Mouse (Mus musculus) kidney, postnatal 14 days (tissue): Measurements from ENCODE around the gene Pitpna.

Source experiments
- DNase-seq: peaks from one replicate; pipeline ENCODE4 v3.0.0; 2022; ENCODE audit warnings: mixed read lengths

Gene Pitpna

DNA sequence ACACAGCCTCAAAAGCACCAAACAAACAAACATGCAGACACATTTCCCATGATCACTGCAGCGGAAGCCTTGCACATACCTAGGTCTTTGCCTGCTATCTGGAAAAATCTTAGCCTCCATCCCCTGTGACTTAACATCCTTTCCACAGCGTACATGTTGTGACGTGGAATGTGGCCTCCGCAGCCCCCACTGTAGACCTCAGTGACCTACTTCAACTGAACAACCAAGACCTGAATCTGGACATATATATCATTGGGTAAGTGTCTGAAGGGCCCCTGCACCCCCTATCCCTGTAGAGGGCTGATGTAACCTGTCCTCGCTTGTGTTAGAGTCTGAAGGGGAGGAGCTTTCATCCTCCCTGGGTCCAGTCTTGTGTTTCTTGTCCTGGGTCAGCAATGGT lies 45.0 kb downstream of the Pitpna start:
- DNase-seq: no peak

DNA sequence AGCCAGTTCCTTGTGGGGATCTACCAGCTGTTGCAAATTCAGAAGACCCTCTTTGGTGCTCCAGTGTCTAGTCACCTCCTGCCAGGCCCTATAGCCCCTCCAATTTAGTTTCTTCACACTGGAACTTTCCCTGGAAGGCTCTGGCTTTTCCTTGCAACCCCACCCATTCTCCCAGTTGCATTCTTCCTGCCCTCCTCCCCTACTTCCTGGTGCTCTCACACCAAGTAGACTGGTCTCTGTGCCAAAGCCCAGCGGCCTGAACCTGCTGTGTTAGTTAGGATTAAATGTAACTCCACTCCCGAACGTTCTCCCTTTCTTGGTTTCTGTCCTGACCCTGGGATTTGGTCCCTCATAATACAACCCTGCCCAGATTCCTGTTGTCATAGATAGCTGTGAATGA lies 46.9 kb downstream of the Pitpna start:
- peak; percentile 28 for DNase-seq

DNA sequence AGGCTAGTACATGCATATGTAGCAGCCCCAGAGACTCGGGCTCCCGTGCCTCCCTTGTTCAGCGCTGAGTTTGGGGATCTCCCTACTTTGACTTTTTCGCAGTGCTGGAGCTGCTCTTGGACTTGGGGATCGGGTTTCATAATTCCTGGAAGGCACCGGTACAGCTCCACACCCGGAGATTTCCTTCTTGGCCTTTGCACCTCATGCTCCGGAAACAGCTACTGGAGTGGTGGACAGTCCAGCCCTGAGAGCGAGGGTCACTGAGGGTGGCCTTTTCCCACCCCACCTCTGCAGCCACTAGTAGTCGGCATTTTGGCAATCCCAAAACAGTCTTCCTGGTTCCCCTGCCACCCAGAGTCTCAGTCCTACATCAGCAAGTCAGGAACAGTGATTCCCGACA lies 47.4 kb downstream of the Pitpna start:
- peak; percentile 79 for DNase-seq

DNA sequence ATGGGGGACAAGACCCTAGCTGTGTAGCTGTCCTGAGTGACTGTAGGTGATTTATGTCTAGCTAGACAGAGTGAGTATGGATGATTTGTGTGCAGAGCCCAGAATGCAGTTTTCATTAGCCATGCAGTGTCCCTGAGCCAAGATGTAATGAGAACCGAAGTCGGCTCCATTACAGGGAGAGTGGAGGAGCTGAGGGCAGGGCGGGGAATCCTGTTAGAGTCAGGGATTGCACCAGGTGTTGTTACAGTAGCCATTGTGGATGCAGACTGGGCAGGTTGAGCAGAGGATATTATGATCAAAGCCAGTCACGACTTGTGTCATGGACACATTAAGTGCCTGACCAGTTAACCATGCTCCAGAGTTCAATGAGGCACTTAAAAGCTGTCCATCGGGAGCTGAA lies 55.4 kb downstream of the Pitpna start:
- DNase-seq: no peak

DNA sequence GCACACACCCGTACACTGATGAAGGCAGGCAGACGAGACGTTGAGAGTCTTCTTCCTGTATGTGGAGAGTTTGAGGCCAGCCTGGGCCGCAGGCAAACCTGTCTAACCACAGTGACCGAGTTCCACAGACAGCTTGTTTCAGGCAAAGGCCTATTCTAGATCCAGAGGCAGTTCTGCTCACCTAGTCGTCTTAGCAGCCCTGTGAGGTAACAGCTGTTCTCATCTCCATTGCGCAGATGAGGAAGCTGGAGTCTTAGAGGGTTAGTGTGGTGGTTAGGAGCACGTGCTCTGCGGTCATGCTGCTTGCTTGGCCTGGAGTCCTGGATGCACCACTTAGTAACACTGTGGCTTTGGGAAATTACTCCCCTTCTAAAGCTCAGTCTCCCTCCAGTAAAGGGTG lies 56.8 kb downstream of the Pitpna start:
- DNase-seq: no peak

DNA sequence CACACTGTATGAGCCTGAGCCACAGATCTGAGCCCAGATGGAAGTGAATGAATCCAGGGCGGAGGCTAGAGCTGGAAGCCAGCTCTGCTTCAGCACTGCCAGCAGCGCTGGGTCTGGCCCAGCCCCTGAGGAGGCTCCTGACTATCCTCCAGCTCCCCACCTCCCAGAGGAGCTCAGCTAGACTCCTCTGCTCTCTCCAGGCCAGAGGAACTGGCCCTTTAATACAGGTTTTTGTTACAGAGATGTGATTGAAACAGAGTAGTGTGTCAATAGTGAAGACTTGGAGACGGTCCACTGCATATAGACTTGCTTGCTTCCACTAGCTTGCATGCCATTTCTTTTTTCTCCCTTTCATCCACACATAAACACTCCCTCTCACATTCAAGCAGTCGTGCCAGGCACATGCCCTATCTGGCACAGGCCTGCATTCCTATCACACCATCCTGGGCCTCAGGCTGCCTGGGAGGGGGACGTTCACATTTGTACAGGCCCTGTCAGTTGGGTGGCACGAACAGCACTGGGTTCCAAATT lies 59.8 kb downstream of the Pitpna start:
- peak; percentile 36 for DNase-seq

DNA sequence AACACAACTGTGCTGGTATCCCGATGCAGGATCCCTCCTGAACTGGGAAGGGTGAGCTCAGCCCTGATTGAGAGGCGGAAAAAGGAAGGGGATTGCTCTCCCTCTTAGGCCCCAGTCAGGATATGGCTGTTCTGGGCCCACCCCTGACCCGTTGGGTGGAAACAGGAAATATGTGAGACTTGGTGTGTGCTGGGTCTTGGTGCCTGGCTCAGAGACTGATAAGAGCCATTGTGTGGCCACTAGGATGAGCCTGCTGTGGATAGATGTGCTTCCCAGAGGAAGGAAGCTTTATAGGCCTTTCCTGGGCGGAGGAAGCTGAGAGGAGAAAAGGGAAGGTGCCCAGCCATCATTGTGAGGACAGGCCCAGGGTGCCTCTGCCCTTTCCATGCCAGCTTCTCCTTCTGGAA lies 61.3 kb downstream of the Pitpna start:
- peak; percentile 71 for DNase-seq

DNA sequence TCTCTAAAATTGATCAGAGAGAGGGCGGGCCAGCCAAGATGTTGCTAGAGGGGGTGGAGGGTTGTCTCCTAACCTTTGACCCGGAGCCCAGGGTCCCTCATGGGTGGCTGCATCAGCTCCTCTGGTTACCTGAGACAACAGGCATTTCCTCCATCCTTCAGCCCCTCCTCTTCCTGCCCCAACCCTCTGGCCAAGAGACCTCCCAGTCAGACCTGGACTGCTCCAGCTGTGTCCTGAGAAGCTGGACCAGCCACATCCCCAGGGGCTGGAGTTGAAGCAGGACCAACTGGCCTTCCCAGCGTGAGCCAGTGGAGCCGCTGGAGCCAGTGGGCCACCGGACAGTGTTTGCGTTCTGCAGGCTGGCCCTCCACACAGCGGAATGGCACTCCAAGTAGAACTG lies 62.4 kb downstream of the Pitpna start, which contains the start of gene Myo1c:
Myo1c (plus strand) TSS at position 194 of the 400 bp plus-strand sequence.
- peak; percentile 69 for DNase-seq

DNA sequence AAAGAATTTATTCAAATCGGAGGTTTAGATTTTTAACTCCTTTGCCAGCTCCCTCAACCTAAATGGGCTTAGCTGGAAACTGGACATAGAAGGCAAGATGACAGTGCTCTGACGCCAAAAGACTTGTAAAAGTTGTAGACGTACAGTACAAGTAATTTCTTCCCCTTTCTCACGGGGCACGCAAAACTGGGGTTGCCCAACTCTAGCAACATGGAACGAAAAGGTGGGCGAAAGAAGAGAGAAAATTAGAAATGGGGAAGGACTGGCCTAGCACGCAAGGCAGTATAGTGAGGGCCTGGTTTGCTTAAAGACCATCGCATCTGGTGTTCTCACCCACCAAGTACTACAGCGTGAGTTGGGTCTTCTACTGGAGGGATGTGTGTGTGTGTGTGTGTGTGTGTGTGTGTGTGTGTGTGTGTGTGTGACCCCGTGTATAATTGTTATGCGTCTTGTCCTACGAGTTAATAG lies 63.1 kb downstream of the Pitpna start:
- DNase-seq: no peak

DNA sequence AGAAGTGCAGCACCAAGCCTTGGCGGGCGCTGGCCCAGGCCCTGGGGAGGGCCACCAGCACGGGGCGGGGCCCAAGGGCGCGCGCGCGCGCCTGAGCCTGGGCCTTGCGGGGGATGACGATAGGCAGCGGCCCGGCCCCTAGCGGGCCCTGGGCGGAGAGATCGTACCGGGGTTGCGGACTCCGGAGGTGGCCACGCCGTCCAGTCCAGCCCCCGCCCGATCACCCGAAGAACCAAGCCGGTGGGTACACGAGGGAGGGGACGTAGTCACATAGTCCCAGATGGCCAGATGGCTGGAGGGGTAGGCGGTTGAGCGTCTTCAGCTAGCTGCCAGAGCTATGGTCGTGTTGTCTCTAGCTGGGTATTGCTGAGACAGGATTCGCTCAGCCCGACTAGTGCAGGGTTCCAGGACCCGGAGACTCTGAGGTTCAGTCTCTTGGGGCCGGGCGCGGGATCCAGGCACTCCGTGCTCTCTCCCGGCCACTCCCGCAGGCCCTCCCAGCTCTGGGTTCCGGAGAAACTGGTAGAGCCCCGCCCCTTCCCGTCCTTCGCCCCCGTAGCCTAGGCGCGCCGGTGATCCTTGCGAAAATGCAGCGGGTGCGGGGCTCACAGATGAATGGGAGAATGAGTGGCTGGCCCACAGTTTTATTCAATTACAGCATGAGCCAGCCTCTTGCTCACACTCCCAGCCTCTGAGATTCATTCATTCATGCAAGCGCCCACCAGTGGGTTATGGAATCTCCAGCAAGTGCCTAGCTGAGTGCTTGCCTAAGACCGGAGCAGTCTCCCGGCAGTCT lies 63.7 kb downstream of the Pitpna start:
- peak; percentile 91 for DNase-seq

DNA sequence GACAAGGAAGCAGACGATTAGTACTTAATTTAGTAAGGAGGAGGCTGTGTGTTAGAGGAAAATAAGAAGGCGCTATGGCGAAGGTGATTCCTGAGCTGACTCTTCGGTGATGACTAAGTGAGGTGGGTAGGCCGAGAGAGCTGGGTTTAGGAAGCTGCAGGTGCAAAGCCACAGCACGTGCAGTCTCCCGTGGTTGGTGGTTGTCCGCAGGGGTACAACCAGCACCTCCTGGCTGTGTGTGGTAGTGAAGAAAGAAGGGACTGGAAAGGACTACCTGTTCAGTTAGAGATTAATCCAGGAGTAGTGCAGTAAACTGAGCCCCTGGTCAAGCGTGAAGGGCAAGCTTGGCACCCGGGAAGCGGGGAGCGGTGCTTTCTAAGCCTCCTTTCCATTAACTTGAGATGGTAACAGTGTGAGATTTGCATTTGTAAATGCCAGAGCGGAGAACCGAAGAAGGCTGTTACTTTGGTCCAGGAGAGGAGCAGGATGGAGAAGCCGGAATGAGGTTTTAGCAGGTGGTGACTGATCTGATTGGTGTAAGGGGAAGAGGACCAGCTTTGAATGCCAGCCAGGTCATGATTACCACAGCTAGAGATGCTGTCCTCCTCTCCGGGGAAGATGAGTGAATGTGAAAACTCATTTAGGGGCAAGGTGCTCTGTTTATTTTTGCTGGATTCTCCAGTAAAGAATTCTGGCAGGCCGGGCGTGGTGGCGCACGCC lies 64.5 kb downstream of the Pitpna start:
- peak; percentile 86 for DNase-seq

DNA sequence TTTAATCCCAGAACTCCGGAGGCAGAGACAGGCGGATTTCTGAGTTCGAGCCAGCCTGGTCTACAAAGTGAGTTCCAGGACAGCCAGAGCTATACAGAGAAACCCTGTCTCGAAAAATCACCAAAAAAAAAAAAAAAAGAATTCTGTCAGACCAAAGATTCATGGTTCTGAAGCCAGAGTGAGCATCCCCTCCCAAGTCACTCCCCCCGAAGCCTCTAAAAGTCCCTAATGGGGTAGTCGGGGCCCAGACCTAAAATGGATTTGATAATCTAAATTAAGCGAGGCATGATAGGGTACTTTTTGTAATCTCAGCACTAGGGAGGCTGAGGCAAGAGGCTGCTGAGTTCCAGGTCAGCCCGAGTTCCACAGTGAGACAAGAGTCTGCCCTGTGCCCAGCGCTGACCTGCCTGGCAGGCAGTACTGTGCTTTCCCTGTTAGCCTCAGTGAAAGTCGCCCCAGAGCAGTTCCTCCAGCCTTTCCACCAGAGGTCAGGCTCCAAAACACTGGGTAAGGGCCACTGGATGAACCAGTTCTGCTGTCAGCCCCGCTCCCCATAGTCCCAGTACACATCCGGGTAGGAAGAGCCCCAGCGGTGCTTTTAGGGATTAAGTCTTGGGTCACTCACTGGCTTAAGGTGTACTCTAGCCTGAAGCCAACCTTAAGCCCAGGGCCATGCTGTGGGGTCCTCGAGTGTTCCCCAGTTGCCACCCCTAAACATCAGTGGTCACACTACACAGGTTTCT lies 65.2 kb downstream of the Pitpna start:
- DNase-seq: peak; percentile 69

DNA sequence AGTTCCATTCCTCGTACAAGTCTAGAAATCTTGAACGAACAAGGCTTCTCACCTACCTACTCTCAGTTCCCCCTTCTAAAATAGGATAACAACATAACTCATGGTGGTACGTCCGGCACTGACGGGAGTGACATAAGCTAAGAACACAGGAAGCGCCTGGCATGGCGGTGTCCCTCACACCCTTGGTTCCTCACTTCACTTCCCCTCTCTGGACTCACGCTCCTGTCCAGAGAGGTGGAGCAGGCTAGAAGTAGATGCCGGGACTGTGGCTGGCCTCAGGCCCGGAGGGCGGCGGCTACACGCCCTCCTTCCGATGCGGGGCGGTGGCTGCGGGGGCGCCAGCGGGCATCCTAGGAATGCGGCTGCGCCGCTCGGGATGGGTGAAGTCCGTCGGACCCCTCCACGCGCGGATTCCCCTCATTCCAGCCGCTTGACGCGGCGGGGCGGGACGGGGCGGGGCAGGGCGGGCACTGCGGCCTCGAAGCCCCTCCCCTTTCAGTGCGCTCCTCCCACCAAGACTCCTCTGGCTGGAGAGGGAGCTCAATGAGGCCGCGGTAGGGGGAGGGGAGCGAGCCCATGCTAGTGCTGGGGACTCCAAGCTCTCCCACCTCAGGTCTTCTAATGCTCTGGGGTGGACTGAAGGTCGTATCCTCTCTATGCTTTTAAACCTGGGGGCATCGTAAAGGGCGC lies 66.0 kb downstream of the Pitpna start:
- DNase-seq: peak; percentile 95

DNA sequence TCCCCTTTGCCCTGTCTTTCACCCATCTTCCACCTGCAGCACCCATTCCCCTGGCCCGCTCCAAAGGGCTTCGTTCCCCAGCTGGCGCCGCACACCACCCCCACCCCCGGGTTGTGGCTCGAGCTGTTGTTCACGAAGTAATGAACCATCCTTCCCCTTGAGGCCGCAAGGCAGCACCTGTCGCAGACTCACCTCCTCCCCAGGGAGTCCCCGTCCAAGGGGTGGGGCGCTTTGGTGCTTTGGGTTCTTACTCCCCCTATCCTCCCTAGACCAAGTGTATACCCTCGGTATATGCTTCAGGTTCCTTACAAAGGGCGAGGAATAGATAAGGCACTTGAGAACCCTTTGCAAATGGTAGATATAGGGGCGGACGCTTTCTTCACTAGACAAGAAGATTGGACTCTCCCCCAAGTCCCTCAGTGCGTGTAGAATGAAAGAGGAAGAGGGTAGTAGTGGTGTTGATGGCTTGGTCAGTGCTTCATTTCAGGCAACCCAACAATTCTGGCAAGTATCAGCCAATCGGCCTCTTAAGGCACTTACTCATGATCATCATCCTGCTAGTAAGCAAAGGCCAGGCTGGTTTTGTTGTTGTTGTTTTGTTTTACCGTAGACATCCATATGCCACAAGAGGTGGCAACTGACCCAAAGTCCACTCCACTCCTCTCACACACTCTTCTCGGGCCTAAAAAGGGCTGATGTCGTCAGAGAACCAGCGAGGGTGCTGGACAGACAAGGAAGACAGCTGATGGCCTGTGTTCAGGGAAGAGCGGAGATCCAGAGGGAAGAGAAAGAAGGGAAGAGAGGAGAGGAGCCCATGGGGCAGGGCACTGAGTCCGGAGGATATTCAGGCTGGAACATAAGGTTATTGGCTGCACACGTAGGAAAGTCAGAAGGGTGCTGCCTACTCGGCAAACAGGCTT lies 66.8 kb downstream of the Pitpna start:
- peak; percentile 26 for DNase-seq

DNA sequence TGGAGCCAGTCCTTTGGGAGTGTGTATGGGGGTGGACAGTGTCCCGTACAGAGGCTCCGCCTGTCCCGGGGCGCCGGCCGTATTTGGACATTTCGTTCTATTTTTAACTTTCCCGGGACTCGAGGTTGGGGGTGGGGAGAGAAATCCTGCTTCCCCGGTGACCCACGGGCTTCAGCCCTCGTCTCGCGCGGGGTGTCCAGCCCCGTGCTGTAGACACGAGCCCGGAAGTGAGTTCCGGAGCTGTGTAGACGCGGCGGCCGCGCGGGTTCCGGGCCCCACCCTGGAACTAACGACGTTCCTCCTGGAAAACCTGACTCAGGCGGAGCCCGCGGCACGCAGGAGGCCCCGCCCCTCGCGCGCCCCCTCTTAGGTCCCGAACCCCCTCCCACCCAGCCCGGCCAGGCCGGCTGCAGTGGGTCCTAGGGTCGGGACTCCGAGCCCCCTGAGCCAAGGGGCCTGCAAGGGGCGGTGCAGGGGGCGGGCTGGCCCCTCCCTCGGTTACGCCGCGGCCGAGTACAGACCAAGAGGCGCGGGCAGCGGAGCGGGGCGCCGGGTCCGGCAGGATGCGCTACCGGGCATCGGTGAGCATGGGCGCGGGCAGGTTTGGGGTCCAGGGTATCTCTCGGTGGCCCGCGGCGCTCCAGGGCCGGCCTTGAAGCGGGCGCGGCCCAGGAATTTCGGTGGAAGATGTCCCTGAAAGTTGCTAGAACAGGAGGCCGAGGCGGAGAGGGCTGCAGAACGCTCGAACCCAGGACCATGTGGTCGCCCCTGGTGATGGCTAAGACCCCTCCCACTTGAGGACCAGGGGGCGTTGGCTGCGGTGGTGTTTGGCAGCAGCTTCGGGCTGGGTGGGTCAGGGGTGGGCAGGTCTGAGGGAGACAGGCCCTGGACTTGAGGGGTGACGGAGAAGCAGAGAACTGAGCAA lies 68.0 kb downstream of the Pitpna start:
- peak; percentile 89 for DNase-seq

DNA sequence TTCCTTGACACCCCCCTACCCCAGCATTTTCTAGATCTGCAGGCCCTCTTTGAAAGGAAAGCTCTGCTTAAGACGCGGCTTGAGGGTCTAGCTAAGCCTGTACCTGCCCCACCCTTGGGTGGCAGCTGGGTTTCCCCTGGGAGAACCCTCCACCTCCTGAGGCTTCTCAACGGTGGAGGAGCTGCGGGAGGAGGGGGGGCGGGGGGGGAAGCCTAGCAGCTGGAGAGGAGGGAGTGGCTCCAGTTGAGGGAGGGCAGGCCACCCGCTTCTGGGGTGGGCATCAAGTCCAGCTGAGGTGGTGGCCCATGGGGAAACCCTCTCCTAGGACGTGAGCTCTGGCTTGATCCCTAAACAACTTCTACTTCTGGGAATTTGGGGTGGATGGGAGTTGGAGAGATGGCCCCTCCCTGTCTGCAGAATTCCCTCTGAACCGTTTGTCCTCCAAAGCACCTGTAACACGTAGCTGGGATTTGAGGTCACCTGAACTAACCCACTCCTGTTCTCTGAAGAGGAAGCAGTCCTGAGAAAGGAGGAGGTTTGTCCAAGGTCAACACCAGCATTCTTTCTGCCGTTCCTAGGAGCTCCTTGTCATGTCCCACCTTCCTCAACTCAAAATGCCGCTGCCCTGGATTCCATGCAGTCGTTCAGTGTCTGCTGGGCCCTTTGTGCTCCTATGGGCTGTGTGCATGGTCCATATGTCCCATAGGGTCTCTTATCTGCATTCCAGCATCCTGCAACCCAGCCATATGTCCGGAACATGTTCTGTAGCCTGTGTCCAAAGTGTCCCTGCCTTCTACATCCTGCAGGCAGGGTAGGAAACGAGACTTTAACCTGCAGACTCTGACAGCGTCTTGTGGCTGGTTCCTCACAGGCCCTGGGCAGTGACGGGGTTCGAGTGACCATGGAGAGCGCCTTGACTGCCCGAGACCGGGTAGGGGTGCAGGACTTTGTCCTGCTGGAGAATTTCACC lies 69.0 kb downstream of the Pitpna start:
- peak; percentile 24 for DNase-seq

DNA sequence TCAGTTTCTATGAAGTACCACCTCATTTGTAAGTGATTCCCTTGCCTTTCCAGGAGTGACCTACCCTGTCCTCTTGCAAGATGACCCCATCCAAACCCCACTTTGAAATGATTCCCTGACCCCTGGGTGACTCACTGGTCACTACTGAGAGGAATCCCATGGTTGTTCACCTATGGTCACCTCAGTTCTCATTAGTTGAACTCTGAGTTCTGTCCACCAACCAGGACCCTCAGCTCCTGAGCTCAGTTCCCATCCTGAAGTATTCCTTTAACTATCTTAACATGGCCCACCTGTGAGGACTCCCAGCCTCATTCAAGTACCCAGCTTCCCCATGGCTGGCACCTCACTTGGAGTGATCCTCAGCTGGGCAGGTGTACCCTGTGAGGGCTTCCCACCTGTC lies 69.9 kb downstream of the Pitpna start:
- DNase-seq: no peak

DNA sequence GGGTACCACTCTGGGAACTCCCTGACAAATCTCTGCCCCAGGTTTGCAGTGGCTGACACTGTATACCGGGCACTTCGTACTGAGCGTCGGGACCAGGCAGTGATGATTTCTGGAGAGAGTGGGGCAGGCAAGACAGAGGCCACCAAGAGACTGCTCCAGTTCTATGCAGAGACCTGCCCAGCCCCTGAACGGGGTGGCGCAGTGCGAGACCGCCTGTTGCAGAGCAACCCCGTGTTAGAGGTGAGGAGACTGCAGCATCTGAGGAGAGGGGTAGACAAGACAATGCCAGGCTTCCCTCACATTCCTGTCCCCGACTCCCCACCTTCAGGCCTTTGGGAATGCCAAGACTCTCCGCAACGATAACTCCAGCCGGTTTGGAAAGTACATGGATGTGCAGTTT lies 70.4 kb downstream of the Pitpna start:
- no peak for DNase-seq
